Mouse (Mus musculus): ENCODE measurements around the gene Lrrc75b. TPM values are rescaled to one million over a fixed set of nuclear protein-coding genes. Genes with fewer than 3 reads are reported as not detected.
A peak's percentile ranks its signal among the peaks of the same experiment; 100 is the strongest.

Gene Lrrc75b
- polyA plus RNA-seq (2015; fragmentation: Nextera tagmentation; extraction: Ambion mirVana) = 2.1 and 2.7 TPM in 2 replicates

DNA sequence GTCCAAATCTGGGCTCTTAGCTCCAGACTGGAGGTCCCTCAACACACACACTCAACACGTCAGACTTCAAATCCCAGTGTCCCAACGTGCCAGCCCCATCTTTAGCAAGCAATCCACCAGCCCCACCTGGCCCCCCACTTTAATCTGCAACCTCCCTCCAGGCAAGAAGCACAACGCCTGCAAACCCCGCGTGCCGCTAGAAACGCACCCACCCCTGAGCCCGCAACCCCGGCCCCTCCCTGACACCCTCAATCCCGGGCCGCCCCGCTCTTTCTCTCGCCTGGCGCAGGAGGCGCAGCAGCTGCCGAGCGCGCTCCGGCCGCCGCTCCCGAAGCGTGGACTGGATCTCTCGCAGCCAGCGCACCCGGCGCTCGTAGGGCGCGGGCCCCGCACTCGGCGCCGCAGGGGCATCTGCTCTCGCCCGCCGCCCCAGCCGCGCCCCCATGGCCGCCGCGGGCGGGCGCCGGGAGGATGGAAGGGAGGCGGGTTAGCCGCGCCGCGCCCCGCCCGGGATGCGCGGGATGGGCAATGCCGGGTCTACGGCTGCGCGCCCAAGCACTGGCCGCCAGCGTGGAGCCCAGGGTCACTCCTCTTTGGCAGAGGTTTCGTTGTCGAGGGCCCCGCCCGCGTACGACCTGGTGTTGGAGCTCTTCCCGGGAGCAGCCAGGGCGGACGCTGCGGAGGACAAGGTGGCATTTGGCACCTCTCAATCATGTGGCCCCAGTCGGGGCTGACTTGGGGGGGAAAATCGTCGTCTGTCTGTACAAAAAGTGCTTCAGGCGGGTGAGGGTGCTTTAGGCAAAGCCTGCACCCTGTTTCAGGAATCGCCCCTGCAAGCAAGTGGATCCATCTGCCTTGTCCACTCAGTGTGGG lies at the start of gene Lrrc75b:
Lrrc75b (minus strand) TSS at position 655 of the 873 bp plus-strand sequence.
- no peaks in the 10 kb centered on the region for H3K36me3 ChIP-seq
- under 1% methylated on average over 75 of the region's 75 CpGs for WGBS
- peak within 1 kb of the TSS; percentile 99 for H3K4me2 ChIP-seq (replicated peaks)
- H3K4me3 ChIP-seq (replicated peaks) = peak within 1 kb of the TSS; percentile 64
- no peaks in the 10 kb centered on the region for H3K9me3 ChIP-seq
- peak within 1 kb of the TSS; percentile 53 for H3K9ac ChIP-seq
- H3K27ac ChIP-seq = no peak within 1 kb of the TSS
- peak; percentile 39 for ATAC-seq
- peaks cover 29% of the 10 kb centered on the region for H3K27me3 ChIP-seq (replicated peaks)
- H3K4me1 ChIP-seq (replicated peaks) = peaks cover 21% of the 10 kb centered on the region

GRCm38 (mm10) chr10:75608975-75609374 lies 48.8 kb upstream of the Lrrc75b start:
- Histone ChIP-seq H3K9me3 (no peaks in the 10 kb centered on the region), H3K4me2 (replicated peaks) (no peak overlapping the region), H3K4me3 (replicated peaks) (no peak overlapping the region), H3K4me1 (replicated peaks) (no peaks in the 10 kb centered on the region), H3K9ac (no peak overlapping the region), H3K36me3 (no peaks in the 10 kb centered on the region), H3K27ac (no peak overlapping the region), H3K27me3 (replicated peaks) (no peaks in the 10 kb centered on the region)
- 90% methylated on average over 11 of the region's 11 CpGs for WGBS
- no peak for ATAC-seq

GRCm38 (mm10) chr10:75607253-75607652 lies 47.1 kb upstream of the Lrrc75b start:
- H3K4me3 ChIP-seq (replicated peaks) = no peak overlapping the region
- no peak for ATAC-seq
- no peaks in the 10 kb centered on the region for H3K9me3 ChIP-seq
- H3K27me3 ChIP-seq (replicated peaks) = no peaks in the 10 kb centered on the region
- H3K9ac ChIP-seq = no peak overlapping the region
- 90% methylated on average over 4 of the region's 4 CpGs for WGBS
- no peaks in the 10 kb centered on the region for H3K4me1 ChIP-seq (replicated peaks)
- no peaks in the 10 kb centered on the region for H3K36me3 ChIP-seq
- no peak overlapping the region for H3K27ac ChIP-seq
- no peak overlapping the region for H3K4me2 ChIP-seq (replicated peaks)

- Histone ChIP-seq H3K27ac (no peak overlapping the region), H3K9ac (no peak overlapping the region), H3K9me3 (no peaks in the 10 kb centered on the region), H3K36me3 (no peaks in the 10 kb centered on the region), H3K27me3 (replicated peaks) (no peaks in the 10 kb centered on the region), H3K4me2 (replicated peaks) (no peak overlapping the region), H3K4me3 (replicated peaks) (no peak overlapping the region), H3K4me1 (replicated peaks) (no peaks in the 10 kb centered on the region)
- 30% methylated on average over 11 of the region's 11 CpGs for WGBS
- no peak for ATAC-seq
Measured at GRCm38 (mm10) chr10:75605162-75605846, 45.2 kb upstream of the Lrrc75b start.

- no peaks in the 10 kb centered on the region for H3K36me3 ChIP-seq
- WGBS = 68% methylated on average over 7 of the region's 7 CpGs
- ATAC-seq = no peak
Measured at GRCm38 (mm10) chr10:75600189-75600730, 40.1 kb upstream of the Lrrc75b start.

GRCm38 (mm10) chr10:75595981-75596380 lies 35.9 kb upstream of the Lrrc75b start:
- Histone ChIP-seq H3K4me2 (replicated peaks) (no peak overlapping the region), H3K9me3 (no peaks in the 10 kb centered on the region), H3K27me3 (replicated peaks) (no peaks in the 10 kb centered on the region), H3K4me1 (replicated peaks) (peaks cover 12% of the 10 kb centered on the region), H3K36me3 (no peaks in the 10 kb centered on the region), H3K27ac (no peak overlapping the region), H3K4me3 (replicated peaks) (no peak overlapping the region), H3K9ac (no peak overlapping the region)
- ATAC-seq = no peak
- 70% methylated on average over 8 of the region's 8 CpGs for WGBS

More at GRCm38 (mm10) chr10:75600189-75600730, 40.1 kb upstream of the Lrrc75b start:
- H3K27ac ChIP-seq = no peak overlapping the region
- H3K4me2 ChIP-seq (replicated peaks) = no peak overlapping the region
- no peaks in the 10 kb centered on the region for H3K4me1 ChIP-seq (replicated peaks)
- no peak overlapping the region for H3K9ac ChIP-seq
- no peaks in the 10 kb centered on the region for H3K27me3 ChIP-seq (replicated peaks)
- H3K4me3 ChIP-seq (replicated peaks) = no peak overlapping the region
- no peaks in the 10 kb centered on the region for H3K9me3 ChIP-seq

- WGBS = 69% methylated on average over 7 of the region's 7 CpGs
- no peak overlapping the region for H3K4me3 ChIP-seq (replicated peaks)
- no peaks in the 10 kb centered on the region for H3K9me3 ChIP-seq
- no peak overlapping the region for H3K4me2 ChIP-seq (replicated peaks)
- no peaks in the 10 kb centered on the region for H3K27me3 ChIP-seq (replicated peaks)
- H3K27ac ChIP-seq = no peak overlapping the region
- no peak overlapping the region for H3K9ac ChIP-seq
- no peak for ATAC-seq
- H3K4me1 ChIP-seq (replicated peaks) = peaks cover 27% of the 10 kb centered on the region
- no peaks in the 10 kb centered on the region for H3K36me3 ChIP-seq
Measured at GRCm38 (mm10) chr10:75592585-75592984, 32.5 kb upstream of the Lrrc75b start.

GRCm38 (mm10) chr10:75591211-75591894 lies 31.2 kb upstream of the Lrrc75b start:
- peak; percentile 48 for ATAC-seq
- H3K4me1 ChIP-seq (replicated peaks) = peaks cover 27% of the 10 kb centered on the region
- WGBS = 59% methylated on average over 12 of the region's 12 CpGs

DNA sequence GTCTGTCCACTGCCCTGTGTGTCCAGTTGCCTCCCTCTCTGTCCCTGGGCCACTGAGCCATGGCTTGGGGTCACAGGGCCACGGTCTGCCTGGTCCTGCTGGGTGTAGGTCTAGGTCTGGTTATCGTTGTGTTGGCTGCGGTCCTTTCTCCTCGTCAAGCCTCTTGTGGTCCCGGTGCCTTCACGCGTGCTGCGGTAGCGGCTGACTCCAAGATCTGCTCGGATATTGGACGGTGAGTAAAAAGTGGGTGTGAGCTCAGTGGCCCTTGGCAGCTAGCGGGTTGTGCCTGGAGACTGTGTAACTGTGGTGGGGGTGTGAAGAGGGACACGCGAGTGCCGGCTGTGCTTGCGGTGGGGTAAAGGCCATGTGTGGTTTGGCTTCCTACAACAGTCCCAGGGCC lies 29.5 kb upstream of the Lrrc75b start:
- 51% methylated on average over 16 of the region's 16 CpGs for WGBS
- no peaks in the 10 kb centered on the region for H3K36me3 ChIP-seq
- H3K4me3 ChIP-seq (replicated peaks) = peak overlapping the region; percentile 25
- H3K4me2 ChIP-seq (replicated peaks) = peak overlapping the region; percentile 53
- peak overlapping the region; percentile 3; the same call in 1 of the 2 replicates for H3K9ac ChIP-seq
- H3K27ac ChIP-seq = peak overlapping the region; percentile 76
- ATAC-seq = 0 out of 2 replicates have a peak, but pooled peaks have one; percentile 11
- H3K4me1 ChIP-seq (replicated peaks) = peaks cover 27% of the 10 kb centered on the region
- no peaks in the 10 kb centered on the region; the same call in 1 of the 2 replicates for H3K27me3 ChIP-seq (replicated peaks)
- no peaks in the 10 kb centered on the region for H3K9me3 ChIP-seq

More at GRCm38 (mm10) chr10:75591211-75591894, 31.2 kb upstream of the Lrrc75b start:
- Histone ChIP-seq H3K27ac (peak overlapping the region; percentile 57), H3K4me2 (replicated peaks) (peak overlapping the region; percentile 53), H3K9me3 (no peaks in the 10 kb centered on the region), H3K36me3 (no peaks in the 10 kb centered on the region), H3K27me3 (replicated peaks) (no peaks in the 10 kb centered on the region), H3K9ac (no peak overlapping the region), H3K4me3 (replicated peaks) (no peak overlapping the region)

- 19% methylated on average over 5 of the region's 5 CpGs for WGBS
- ATAC-seq = peak; percentile 59
Measured at GRCm38 (mm10) chr10:75589129-75589528, 29.0 kb upstream of the Lrrc75b start, which contains the start of gene Ggt5. Ggt5 (plus strand) TSS chr10:75589340.

GRCm38 (mm10) chr10:75588336-75588735 lies 28.2 kb upstream of the Lrrc75b start:
- Histone ChIP-seq H3K27ac (peak overlapping the region; percentile 51), H3K9ac (no peak overlapping the region), H3K4me2 (replicated peaks) (no peak overlapping the region), H3K4me3 (replicated peaks) (no peak overlapping the region), H3K36me3 (no peaks in the 10 kb centered on the region), H3K9me3 (no peaks in the 10 kb centered on the region), H3K4me1 (replicated peaks) (peaks cover 27% of the 10 kb centered on the region), H3K27me3 (replicated peaks) (no peaks in the 10 kb centered on the region; the same call in 1 of the 2 replicates)
- WGBS = 43% methylated on average over 5 of the region's 5 CpGs
- no peak for ATAC-seq

More at GRCm38 (mm10) chr10:75589129-75589528, 29.0 kb upstream of the Lrrc75b start, which contains the start of gene Ggt5:
- Histone ChIP-seq H3K36me3 (no peaks in the 10 kb centered on the region), H3K9me3 (no peaks in the 10 kb centered on the region), H3K27me3 (replicated peaks) (no peaks in the 10 kb centered on the region; the same call in 1 of the 2 replicates), H3K4me1 (replicated peaks) (peaks cover 27% of the 10 kb centered on the region), H3K9ac (peak within 1 kb of the TSS; percentile 3; the same call in 1 of the 2 replicates), H3K27ac (peak within 1 kb of the TSS; percentile 76), H3K4me3 (replicated peaks) (peak within 1 kb of the TSS; percentile 25), H3K4me2 (replicated peaks) (peak within 1 kb of the TSS; percentile 53)
